Mouse (Mus musculus) heart, adult 8-10 months (tissue): ENCODE results near the gene Olfr1058. TPM values are rescaled to one million over a fixed set of nuclear protein-coding genes. Genes with fewer than 3 reads are reported as not detected.
"Not testable (repeated sequence)": the region's sequence is repeated elsewhere in the genome, so short reads cannot be mapped to it uniquely, and the experiment has no call there.

Source experiments
- DNase-seq: peaks from one replicate; pipeline ENCODE4 v3.0.0; 2022; ENCODE audit warnings: low spot score
- total RNA-seq, 4 experiments: library from RNA; stranded (reverse); gene quantifications; 2 replicates each; pipeline ENCODE4 v1.2.4; 2022

The Olfr1058 gene
- total RNA-seq, result not detected

GRCm38 (mm10) chr2:86388461-86388860 is at the start of gene Olfr1058:
TSS of gene Olfr1058 (minus strand) at chr2:86388561.
- not testable (repeated sequence) for DNase-seq

- not testable (repeated sequence) for DNase-seq
These were observed 40.1 kb upstream of the Olfr1058 start for GRCm38 (mm10) chr2:86428511-86428910.

- not testable (repeated sequence) for DNase-seq
These were observed 38.3 kb upstream of the Olfr1058 start, which contains the start of gene Olfr1062 for GRCm38 (mm10) chr2:86426649-86427048. TSS of gene Olfr1062 (minus strand) at chr2:86426749.

DNA sequence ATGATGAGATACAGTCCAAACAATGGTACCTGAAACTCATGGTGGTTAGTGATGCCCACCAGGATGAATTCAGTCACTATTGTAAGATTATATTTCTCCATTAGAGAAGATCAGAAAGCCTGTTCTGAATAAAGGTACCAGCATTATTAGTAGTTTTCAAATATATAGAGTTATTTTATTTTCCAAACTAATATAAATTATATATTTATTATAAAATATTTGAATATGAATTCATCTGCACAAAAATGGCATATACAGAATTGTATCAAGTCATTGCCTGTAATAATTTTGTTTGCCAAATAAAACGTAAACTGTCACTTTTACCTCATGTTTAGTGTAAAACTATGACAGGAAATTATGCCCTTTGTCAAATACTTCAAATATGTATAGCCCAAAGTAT is 25.6 kb upstream of the Olfr1058 start, which contains the start of gene Olfr1061:
Gene Olfr1061, minus strand, starts transcription at position 101 of the 400 bp plus-strand sequence.
- DNase-seq, result no peak

DNA sequence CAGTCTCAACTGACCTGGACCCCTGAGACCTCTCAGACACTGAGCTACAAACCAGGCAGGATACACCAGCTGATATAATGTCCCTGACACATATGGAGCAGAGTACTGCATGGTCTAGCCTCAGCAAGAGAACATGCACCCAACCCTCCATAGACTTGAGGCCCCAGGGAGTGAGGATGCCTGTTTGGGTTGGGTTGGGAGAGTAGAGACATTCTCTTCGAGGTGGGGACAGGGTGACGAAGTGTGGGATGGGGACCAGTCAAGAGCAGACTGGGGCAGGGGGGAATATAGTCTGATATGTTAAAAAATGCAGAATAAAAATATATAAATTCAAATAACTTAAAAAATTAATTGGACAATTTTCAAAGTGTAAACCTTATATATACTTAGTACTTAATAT is 6.8 kb upstream of the Olfr1058 start:
- DNase-seq, result no peak

DNA sequence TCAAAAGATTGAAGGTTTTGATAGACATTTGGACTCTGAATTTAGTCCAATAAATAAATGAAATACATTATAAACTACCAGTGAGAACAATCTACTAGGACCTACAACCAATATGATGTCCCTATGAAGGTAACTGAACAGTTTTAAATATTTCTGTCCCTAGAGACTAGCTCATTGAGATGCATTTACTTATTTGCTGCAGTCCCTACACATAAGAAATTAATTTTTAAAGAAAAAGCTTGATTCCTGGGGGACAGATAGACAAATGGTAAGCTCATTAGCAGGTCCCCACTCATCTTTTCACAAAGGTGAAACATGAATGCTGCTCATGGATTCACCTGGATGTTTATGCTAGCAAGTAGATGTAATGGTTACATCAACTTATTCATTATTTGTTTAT is 10.1 kb downstream of the Olfr1058 start, which contains the start of gene Olfr1057:
Gene Olfr1057, minus strand, starts transcription at position 101 of the 400 bp plus-strand sequence.
- DNase-seq, result no peak

DNA sequence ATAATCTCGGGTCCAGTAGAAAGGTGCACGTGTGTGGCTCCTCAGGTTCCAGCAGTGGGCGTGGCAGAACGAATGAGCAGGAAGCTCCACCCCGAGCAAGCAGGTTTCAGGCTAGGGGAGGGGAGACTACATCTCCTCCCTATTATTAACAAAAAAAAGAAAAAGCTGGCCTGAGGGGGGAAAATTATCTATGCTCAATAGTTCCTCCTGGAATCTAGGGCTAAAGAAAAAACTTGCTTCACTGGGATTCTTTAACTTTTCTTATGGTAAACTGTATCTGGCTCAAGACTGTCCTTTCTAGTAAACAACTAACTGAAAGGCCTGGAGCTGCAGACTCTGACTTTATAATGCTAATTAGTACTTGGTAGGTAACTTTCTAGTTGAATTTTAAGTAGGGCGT is 22.0 kb downstream of the Olfr1058 start:
- not testable (repeated sequence) for DNase-seq

DNA sequence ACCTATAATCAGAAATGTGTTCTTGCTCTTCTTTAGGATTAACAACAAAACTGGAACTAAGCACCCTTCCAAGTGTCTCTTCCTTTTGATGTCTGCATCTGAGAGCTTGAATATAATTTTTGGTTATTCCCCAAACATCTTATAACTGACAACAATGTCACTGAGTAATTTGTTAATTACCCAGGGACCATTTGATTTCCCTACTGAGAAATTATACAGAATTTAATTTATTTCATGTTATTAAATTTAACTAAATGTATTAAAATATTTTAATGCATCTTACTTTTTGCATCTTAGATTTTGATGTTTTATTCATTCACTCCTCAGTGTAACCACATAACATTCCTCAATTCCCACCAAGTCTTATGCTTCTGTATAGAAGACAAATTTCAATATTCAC is 26.0 kb downstream of the Olfr1058 start, which contains the start of gene Olfr1056:
Gene Olfr1056, minus strand, starts transcription at position 101 of the 400 bp plus-strand sequence.
- DNase-seq, result no peak

DNA sequence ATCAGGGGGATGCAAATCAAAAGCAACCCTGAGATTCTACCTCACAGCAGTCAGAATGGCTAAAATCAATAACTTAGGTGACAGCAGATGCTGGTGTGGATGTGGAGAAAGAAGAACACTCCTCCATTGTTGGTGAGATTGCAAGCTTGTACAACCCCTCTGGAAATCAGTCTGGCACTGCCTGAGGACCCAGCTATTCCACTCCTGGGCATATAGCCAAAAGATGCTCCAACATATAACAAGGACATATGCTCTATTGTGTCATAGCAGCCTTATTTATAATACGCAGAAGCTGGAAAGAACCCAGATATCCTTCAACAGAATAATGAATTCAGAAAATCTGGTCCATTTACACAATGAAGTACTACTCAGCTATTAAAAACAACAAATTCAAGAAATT is 36.6 kb downstream of the Olfr1058 start:
- DNase-seq, result not testable (repeated sequence)

DNA sequence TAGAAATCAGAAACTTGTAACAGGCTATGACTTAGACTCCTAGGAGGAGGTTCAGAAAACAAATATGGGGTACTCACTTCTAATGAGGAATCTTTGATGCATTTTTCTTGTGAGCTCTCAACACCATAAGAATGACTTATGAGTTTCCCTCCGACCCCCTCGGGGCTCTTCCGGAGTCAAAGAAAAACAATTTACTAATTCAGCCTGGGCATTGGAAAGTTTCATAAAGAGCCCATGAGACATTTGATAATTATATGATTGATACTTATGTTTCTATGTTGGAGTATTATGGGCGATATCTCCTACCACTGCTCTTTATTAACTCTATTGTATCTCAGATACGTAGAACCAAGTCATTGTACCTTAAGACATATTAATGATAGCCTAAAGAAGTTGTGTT is 38.2 kb downstream of the Olfr1058 start, which contains the start of gene Olfr1055:
Gene Olfr1055, minus strand, starts transcription at position 101 of the 400 bp plus-strand sequence.
- no peak for DNase-seq

- no peak for DNase-seq
These were observed 53.0 kb downstream of the Olfr1058 start, which contains the start of gene Olfr1054 for GRCm38 (mm10) chr2:86335333-86335732. TSS of gene Olfr1054 (minus strand) at chr2:86335433.

Other genes starting within 250 kb of the Olfr1058 start
- not detected for gene Olfr1040, start 241.8 kb downstream of the Olfr1058 start, total RNA-seq
- not detected for gene Olfr1042, start 226.7 kb downstream of the Olfr1058 start, total RNA-seq
- not detected for gene Olfr1043, start 221.0 kb downstream of the Olfr1058 start, total RNA-seq
- not detected for gene Olfr1044, start 210.7 kb downstream of the Olfr1058 start, total RNA-seq
- gene Olfr52, start 202.9 kb downstream of the Olfr1058 start, total RNA-seq, result not detected
- gene Olfr1045, start 185.6 kb downstream of the Olfr1058 start, total RNA-seq, result not detected
- not detected for gene Olfr1046, start 169.2 kb downstream of the Olfr1058 start, total RNA-seq
- not detected for gene Olfr1047, start 157.2 kb downstream of the Olfr1058 start, total RNA-seq
- gene Olfr1048, start 148.3 kb downstream of the Olfr1058 start, total RNA-seq, result not detected
- not detected for gene Olfr1049, start 130.2 kb downstream of the Olfr1058 start, total RNA-seq
- gene Olfr1051, start 109.5 kb downstream of the Olfr1058 start, total RNA-seq, result not detected
- not detected for gene Olfr1052, start 96.1 kb downstream of the Olfr1058 start, total RNA-seq
- not detected for gene Olfr1053, start 73.3 kb downstream of the Olfr1058 start, total RNA-seq
- not detected for gene Olfr1054, start 53.1 kb downstream of the Olfr1058 start, total RNA-seq
- gene Olfr1055, start 38.3 kb downstream of the Olfr1058 start, total RNA-seq, result not detected
- gene Olfr1056, start 26.1 kb downstream of the Olfr1058 start, total RNA-seq, result not detected
- not detected for gene Olfr1057, start 10.2 kb downstream of the Olfr1058 start, total RNA-seq
- not detected for gene Olfr1061, start 25.5 kb upstream of the Olfr1058 start, total RNA-seq
- gene Olfr1062, start 38.2 kb upstream of the Olfr1058 start, total RNA-seq, result not detected
- not detected for gene Olfr1065, start 62.0 kb upstream of the Olfr1058 start, total RNA-seq
- gene Olfr1066, start 67.7 kb upstream of the Olfr1058 start, total RNA-seq, result not detected
- gene Olfr228, start 98.8 kb upstream of the Olfr1058 start, total RNA-seq, result not detected
- gene Olfr1076, start 119.9 kb upstream of the Olfr1058 start, total RNA-seq, result not detected
- gene Olfr1079, start 153.9 kb upstream of the Olfr1058 start, total RNA-seq, result not detected
- gene Olfr1080, start 169.7 kb upstream of the Olfr1058 start, total RNA-seq, result not detected
- gene Olfr1082, start 210.4 kb upstream of the Olfr1058 start, total RNA-seq, result not detected